Mouse (Mus musculus): ENCODE measurements around the gene Chp2.

GRCm38 (mm10) chr7:122184569-122184968, 34.7 kb upstream of the Chp2 start:
- TF ChIP-seq POLR2A (IDR thresholded peaks at IDR 0.05; ENCODE audit: low read depth, low read length): no peak
- TF ChIP-seq CTCF (IDR thresholded peaks at IDR 0.05; ENCODE audit: extremely low read depth, insufficient read depth, insufficient read length, insufficient replicate concordance): no peak
